Mouse (Mus musculus) v-Abl transformed pro-B cells (cell line): ENCODE data around the gene Gm37419.

ENCODE experiments used
- in situ Hi-C, 2 experiments: fragments of 400-800 bp; cut with MboI; formaldehyde crosslinking; loops; one replicate each; pipeline ENCODE4 v1.15.1; 2025; ENCODE audit not compliant: unreplicated experiment in 2 of 2

Gene Gm37419

DNA sequence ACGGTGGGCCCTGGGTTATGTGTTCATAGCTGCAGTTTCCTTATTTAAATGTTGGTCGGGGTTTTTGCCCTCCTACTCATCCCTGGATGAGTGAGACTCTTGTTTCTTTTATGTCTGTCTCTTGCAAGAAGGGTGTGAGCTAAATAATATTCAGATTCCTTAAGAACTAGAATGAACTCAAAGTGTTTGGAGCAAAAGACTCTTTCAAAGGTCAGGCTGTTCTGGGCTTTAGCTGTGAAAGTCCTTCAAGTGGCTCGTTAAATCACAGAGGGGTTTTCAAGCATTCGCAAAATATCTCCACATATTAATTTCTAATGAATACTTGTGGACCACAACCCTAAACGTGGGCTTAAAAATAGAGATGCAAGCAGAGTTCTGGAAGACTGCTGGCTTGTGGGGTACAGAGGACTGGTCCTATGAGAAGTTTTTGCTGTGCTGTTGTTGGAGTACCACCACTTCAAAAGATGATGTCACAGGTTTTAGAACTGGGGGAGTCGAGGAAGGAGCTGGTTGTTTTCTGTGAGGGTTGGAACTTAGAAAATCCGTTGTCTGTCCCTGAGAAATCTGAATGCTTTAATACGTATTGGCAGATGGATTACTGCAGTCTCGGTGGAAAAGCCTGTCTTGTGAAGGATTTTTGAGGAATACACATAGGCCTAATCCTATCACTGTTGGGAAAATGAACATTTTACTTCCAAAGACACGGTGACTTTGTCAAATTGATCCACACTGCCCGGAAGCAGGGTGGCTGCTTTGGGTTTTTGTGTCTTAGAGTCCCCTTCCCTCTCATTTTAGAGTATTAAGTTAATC, 2.1 kb downstream of the Gm37419 start:
- in situ Hi-C loops = loop anchor here in 1 of 2 experiments (5.0 to 25.0 kb wide), 2 partner anchors 172 to 347 kb away; no protein-coding TSS in a partner anchor

DNA sequence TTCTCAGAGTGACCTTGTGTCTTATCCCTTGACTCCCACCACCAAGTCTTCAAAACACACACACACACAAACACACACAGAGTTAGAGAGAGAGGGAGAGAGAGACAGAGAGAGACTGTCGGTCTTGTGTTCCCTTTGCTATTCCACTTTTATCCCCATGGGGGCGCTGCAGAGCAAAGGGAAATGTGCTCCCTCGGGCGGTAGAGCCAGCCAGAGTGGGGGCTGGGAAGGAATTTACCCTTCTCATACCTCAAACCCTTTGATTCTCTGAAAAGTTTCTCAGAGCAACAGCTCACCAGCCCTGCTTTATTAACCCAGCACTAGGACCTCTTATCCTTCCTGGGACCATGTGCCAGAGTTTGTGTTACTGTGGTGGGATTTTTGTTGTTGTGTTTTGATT, 2.9 kb downstream of the Gm37419 start:
- in situ Hi-C loops = loop anchor here in 1 of 2 experiments (5.0 to 25.0 kb wide), 2 partner anchors 171 to 346 kb away; no protein-coding TSS in a partner anchor

DNA sequence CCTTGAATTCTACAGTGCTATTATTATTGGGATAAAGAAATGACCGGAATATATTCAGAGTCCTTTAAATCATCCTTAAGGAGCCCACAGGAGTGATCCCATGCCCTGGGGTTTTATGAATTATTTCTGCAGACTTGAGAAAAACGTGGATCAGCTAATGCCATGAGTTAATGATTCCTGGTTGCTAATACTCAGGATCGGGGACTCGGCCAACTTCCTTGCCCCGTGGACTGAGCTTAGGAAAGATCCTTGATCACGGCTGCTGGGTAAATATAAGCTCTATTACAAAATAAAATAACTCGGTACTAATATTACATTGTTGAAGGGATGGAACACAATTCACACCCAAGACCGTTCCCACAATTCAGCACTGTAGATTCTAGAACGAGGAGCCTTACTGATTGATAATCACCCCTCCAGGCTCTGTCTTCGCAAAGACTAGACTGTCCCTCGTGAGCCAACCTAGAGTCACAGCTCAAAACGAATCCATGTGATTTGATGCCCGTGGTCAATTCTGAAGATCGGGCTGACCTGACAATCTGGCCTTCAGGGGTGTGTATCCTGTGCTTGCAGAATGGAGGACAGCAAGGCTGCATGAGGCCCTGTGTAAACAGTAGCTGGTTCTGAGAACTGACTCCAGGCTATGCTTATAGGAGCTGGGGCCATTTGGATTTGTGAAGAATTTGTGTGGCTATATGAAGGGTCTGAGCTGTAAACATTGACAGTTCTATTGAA, 3.7 kb downstream of the Gm37419 start:
- in situ Hi-C loops = loop anchor here in 1 of 2 experiments (5.0 to 25.0 kb wide), 2 partner anchors 170 to 345 kb away; no protein-coding TSS in a partner anchor

- in situ Hi-C loops = loop anchor here in 1 of 2 experiments (5.0 to 25.0 kb wide), 2 partner anchors 169 to 344 kb away; no protein-coding TSS in a partner anchor
Measured at GRCm38 (mm10) chr16:23993351-23994321, 5.4 kb downstream of the Gm37419 start.

DNA sequence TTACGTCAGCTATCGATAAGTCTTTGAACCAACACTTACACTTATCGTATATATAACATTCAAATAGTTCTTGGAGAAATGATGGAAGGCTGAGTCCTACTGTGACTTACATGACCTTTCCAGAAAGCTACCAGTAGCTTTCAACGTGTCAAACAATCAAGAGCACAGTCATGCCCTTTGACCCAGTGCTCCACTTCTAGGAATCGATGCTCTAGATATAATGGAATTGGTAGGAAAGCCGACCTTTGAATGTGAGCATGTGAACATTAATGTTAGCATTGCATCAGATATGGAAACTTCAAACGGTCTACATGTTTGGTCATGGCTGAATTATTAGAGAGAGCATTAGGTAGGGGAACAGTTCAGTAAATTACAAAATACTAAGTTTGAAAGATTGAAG, 8.1 kb downstream of the Gm37419 start:
- in situ Hi-C loops = loop anchor here in 1 of 2 experiments (25.0 kb wide), 1 partner anchor 341 kb away; no protein-coding TSS in a partner anchor

DNA sequence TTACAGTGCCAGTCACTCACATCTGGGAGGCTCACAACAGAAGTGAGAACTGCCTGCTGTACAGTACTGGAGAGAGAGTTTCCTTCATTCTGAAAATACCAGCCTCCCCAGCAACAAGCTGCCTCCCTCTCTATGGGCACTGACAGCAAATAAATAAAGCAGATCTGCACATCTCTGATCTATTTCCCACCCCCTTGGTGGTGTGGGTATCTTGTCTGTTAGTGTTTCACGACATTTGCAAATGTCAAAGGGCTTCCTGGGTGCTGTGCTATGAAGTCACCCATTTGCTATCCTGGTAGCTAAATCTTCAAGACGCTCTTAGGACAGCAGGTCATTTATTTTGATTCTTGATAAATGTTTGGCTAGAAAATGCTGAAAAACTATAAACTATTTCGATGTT, 8.9 kb downstream of the Gm37419 start:
- in situ Hi-C loops = loop anchor here in 1 of 2 experiments (25.0 kb wide), 1 partner anchor 340 kb away; no protein-coding TSS in a partner anchor

- in situ Hi-C loops = loop anchor here in 1 of 2 experiments (25.0 kb wide), 1 partner anchor 339 kb away; no protein-coding TSS in a partner anchor
Measured at GRCm38 (mm10) chr16:23997912-23998311, 9.6 kb downstream of the Gm37419 start.

DNA sequence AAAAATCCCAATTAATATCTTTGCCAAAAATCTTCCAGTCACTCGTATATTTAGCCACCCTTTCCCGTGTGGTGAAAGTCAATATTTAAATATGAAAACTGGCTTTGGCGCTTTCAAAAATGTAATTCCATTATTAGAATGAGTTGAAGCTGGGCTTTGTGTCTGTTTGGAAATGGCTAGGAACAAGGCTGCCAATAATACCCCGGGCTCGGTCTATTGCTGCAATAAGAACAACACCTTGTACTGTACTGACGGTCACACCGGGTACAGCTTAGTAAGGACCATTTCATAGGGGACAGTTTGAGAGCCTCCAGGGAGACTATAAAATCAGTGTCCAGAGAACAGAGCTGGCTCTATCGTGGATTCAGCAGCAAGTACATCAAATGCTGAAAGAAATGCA, 17.6 kb downstream of the Gm37419 start:
- in situ Hi-C loops = no loop called here

DNA sequence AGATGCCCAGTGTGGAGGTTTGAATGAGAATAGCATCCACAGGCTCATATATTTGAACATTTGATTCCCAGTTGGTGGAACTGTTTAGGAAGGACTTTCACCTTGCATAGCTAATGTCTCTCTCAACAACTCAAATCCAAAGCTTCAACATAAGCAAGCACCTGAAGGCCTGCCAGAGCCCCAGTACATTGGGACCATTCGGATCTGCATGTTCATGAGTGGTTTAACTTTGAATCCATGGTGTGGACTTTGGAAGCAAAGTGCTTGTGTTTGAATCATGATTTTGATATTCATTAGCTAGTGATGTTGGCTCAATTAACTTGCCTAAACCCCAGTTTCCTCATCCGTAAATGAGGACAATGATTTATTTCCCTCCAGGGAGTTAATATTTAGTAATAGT, 21.6 kb downstream of the Gm37419 start:
- in situ Hi-C loops = no loop called here

GRCm38 (mm10) chr16:24011306-24011705, 23.0 kb downstream of the Gm37419 start:
- in situ Hi-C loops = no loop called here

DNA sequence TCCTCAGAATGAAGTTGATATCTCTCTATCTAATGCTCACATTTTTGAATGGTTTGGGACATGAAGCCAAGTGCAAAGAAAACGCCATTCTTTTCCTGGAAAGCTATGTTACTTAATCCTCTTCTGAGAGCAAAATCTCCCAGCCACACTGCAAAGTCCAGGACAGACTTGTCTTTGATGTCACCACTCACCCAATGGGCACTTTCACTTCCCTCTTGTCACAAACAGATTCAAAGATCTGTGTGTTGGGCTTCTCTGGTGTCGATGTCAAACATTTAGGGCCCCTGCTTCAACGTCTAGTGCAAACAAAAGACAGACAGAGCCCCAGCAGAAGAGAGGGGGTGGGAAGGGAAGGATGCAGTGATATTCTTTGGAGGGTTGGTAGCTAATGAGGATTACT, 23.8 kb downstream of the Gm37419 start:
- in situ Hi-C loops = no loop called here

DNA sequence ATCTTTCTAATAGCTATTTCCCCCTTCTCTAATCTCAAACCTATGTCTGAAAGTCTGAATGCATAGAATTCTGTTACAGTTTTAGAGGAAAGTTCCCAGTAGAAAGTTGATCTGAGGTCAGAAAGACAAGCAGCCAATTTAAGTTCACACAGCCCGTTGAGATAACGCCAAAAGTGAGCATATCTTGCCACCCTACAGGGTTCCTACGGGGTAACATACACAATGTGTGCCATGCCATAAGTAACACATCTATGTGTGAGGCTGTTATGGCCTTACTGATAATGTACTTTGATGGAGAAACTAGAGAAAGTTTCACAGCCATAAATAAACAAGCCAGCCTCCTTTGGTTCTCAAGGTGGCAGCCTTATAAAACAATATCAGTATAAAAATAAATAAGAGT, 26.1 kb downstream of the Gm37419 start:
- in situ Hi-C loops = no loop called here

DNA sequence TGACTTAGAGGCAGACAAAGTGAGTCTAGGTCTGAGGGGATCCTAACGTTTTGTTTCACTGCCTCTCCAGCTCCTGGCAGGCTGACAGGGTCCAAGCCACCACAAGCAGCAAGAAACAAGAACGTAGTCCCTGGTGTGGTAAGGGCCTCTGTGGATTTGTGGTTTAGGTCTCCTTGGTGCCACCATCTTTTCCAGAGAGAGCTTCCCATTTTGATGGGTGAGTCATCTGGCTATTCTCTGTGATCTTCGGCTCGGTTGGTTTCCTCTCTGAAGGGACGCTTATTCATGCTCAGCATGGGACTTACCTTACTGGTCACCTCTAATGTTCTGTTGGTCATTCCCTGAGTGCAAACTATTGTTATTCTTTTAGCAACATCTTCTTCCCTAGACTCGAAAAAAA, 28.0 kb downstream of the Gm37419 start:
- in situ Hi-C loops = no loop called here

GRCm38 (mm10) chr16:24016742-24017141, 28.5 kb downstream of the Gm37419 start:
- in situ Hi-C loops = no loop called here

GRCm38 (mm10) chr16:24021722-24022121, 33.4 kb downstream of the Gm37419 start:
- in situ Hi-C loops = no loop called here

- in situ Hi-C loops = no loop called here
Measured at GRCm38 (mm10) chr16:24022605-24023004, 34.3 kb downstream of the Gm37419 start.

GRCm38 (mm10) chr16:24025442-24025841, 37.2 kb downstream of the Gm37419 start:
- in situ Hi-C loops = no loop called here

- in situ Hi-C loops = no loop called here
Measured at GRCm38 (mm10) chr16:24029965-24030672, 41.8 kb downstream of the Gm37419 start.

DNA sequence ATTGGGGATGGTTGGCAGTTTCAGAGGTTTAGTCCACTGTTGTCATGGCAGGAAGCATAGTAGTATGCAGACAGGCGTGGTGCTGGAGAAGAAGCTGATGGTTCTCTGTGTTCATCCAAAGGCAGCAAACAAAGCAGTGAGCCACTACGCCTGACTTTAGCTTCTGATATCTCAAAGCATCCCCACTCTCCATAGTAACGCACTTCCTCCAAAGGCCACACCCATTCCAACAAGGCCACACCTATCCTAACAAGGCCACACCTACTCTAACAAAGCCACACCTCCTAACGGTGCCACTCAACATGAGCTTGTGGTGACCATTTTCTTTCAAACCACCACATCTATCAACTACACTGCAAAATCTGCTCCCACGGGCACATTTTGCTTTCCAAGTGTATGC, 45.0 kb downstream of the Gm37419 start:
- in situ Hi-C loops = no loop called here
